Mouse (Mus musculus): ENCODE measurements around the gene Pla2g6.

Pla2g6 gene

GRCm38 (mm10) chr15:79328058-79328938 lies at the start of gene Pla2g6:
TSS of gene Pla2g6 (minus strand) at chr15:79328390.
- peak; percentile 99 for DNase-seq (ENCODE audit: low read depth)

DNA sequence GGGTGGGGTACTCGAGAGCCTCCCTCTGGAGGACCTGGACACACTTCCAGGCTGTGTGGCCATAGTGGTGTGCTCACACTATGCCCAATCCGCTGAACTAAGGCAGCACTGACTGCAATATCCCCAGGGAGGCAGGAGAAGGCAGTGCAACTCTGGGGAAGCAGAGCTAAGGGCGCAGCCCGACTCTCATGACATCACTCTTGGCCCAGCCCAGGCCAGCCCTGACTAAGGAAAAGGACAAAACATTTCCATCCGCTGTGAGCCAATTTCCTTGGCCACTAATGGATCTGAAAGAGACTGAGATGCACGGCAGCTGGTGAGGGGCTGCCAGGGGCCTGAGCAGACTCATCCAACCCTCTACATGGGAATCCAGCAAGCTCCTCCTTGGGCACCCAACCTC lies 49.5 kb upstream of the Pla2g6 start:
- DNase-seq (ENCODE audit: low read depth): no peak

GRCm38 (mm10) chr15:79374760-79375159 lies 46.6 kb upstream of the Pla2g6 start:
- DNase-seq (ENCODE audit: low read depth): no peak

- DNase-seq (ENCODE audit: low read depth): no peak
Measured at GRCm38 (mm10) chr15:79370281-79370843, 42.2 kb upstream of the Pla2g6 start.

DNA sequence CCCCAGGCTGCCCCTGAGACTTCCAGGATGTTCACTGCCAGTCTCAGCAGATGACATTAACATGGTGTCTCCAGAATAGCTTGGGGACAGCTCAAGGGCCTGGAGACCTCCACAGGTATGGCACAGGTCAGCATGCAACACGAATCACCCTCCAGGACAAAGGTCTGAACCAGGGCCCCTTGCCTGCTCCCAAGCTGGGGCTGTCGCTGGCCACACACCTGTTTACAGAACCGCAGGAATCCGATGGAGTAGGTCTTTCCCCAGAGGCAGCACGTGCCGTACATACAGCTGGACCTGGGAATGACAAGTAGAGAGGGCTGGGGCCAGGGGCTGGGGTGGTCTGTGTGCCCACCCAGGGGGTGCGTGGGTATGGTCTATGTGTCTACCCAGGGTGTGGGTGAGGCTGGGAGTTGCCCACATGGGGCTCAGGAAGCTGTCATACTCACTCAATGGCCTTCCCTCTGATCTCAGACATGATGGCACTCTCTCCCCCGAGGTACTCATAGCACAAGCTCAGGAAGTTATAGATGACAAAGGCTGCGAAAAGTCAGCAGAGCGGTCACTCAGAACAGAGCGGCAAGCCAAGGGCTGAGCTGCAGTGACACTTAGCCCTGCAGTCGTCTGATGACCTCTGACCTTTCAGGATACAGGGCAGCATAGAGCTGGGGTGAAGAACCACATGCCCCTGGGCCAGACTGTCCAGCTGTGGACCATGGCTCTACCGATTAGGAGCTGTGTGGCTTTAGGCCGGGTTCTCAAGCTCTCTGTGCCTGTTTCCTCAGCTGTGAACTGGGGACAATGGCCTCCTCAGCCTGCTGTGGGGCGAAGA lies 41.5 kb upstream of the Pla2g6 start:
- DNase-seq (ENCODE audit: low read depth): no peak

DNA sequence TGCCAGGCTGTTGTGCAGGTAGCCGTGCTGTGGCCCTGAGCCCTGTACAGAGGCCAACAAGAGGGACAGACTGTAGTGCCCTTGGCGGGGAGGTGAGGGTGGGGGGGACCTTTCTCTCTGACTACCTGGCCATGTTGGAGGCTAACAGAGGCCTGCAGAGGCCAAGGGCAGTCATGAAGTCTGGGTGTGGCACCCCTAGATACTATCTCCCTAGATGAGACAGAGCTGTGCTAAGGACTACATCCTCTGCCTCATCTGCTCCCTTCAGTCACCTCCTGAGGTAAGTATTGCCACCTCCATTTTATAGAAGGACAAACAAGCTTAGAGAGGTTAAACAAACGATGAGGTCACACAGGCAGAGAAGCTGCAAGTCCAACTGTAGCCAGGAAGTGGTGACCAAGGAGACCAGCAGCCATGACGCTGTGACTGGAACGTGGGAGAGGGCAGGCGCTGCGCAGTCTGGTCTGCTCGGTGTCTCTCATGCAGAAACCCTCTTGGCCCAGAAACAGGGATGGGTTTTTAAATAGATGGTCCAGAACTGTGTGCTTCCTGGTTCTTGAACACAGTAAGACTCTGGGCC lies 40.8 kb upstream of the Pla2g6 start:
- no peak for DNase-seq (ENCODE audit: low read depth)

DNA sequence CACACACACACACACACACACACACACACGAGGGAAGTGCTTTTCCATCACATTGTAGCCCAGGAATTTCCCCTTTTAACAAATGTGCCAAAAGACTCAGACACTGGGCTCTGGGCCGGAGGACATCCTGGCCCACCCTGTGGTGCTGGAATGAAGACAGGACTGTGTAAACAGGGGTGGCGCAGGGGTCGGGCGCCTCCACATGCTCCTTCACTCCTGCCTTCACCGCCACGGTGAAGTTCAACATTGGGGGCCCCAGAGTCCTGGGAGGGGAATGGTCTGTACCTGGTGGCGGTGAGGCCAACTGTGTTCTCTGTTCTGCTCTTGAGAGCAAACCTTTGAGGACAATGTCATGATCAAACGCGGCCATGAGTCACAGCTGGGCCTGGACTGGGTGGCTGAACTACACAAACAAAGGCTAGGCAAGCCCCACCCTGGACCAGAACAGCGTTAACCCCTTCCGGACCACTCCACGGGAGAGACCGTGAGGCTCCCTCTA lies 40.2 kb upstream of the Pla2g6 start:
- DNase-seq (ENCODE audit: low read depth): no peak

GRCm38 (mm10) chr15:79366402-79366801 lies 38.2 kb upstream of the Pla2g6 start:
- no peak for DNase-seq (ENCODE audit: low read depth)

GRCm38 (mm10) chr15:79365068-79365467 lies 36.9 kb upstream of the Pla2g6 start:
- no peak for DNase-seq (ENCODE audit: low read depth)

GRCm38 (mm10) chr15:79364120-79364519 lies 35.9 kb upstream of the Pla2g6 start:
- DNase-seq (ENCODE audit: low read depth): no peak

DNA sequence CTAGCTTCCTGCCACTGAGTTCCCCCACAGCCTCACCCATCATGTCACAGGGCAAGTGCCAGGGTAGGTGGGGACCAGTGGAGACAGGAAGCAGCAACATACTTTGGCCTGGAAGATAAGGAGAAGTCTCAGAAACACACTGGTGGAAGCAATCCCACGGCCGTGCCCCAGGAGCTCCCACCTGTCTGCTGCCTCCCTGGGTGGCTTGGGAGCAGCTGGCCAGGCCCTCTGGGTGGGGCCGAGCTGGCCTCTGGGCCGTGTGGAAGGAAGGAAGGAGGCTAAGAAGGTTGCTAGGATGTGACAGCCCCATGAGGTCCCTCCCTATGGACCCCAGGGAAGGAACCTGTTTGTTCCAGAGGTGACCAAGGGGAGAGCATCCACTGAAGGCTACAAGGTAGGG lies 32.8 kb upstream of the Pla2g6 start:
- DNase-seq (ENCODE audit: low read depth): no peak

DNA sequence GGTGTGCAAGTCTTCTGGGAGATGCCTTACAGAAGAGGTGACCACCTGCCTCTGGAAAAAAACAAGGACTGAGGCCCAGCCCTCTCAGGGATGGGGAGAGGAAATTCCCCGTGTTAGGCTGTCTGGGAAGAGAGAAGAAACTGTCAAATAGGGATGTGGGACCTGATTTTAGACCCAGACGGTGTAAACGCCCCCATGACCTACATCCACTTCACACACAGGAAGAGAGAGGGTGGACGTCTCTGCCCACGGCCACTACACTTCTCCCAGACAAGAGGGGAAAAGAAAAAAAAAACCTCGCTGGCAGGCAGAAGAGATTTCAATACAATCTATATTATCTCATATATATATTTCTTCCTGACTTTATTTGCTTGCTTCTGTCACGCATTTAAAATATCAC lies 32.2 kb upstream of the Pla2g6 start:
- DNase-seq (ENCODE audit: low read depth): no peak

- no peak for DNase-seq (ENCODE audit: low read depth)
Measured at GRCm38 (mm10) chr15:79359954-79360353, 31.8 kb upstream of the Pla2g6 start.

DNA sequence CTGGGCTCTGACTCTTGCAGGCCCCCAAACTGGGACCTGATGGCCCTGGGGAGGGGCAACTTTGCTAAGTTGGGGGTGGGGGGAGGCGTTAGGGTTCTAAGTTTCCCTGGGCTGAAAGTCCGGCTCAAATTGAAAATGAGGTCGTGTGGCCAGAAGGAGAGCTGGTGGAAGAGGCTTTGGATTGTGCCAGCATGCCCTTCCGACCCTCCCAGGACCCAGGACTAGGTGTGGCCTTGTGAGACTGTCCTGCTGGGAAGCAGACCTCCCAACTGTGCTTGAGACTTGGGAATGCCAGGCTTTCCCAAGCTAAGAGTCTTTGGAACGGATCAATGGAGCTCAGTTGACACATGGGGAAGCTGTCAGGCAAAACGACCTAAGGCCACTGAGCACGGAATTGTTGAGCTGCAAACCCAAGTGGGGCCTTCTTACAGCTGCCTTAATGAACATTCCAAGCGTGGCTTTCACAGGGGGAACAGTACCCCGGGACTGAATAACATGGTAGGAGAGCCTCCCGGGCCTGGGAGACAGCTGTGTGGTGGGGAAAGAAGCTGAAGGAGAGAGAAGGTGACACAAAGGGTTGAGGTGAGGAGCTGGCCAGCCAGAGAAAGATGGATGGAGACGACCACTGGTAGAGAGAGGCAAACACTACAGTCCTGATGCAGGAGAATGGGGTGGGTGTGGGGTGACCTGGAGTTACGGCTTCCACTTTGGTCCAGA lies 29.9 kb upstream of the Pla2g6 start:
- DNase-seq (ENCODE audit: low read depth): peak; percentile 38

- peak; percentile 86 for DNase-seq (ENCODE audit: low read depth)
Measured at GRCm38 (mm10) chr15:79357036-79357911, 29.1 kb upstream of the Pla2g6 start.

GRCm38 (mm10) chr15:79356481-79356880 lies 28.3 kb upstream of the Pla2g6 start:
- DNase-seq (ENCODE audit: low read depth): peak; percentile 35

DNA sequence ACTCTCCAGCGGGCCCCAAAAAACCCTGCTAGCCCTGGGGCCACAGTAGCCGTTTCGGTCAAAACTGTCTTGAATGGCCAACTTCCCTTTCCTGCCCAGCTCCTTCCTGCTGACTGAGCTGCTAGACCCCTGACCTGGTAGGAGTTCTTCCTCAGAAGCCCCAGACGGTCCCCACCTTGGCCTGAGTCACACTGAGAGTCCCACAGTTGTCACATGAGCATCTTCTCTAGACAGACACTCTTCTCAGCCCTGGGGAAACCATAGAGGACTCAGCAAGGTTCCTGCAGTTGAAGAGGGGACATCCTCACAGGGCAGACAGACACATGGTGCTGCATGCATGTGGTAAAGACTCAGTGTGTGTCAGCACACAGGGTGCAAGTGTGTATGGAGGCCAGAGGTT lies 26.4 kb upstream of the Pla2g6 start:
- peak; percentile 37 for DNase-seq (ENCODE audit: low read depth)

- DNase-seq (ENCODE audit: low read depth): no peak
Measured at GRCm38 (mm10) chr15:79353690-79354305, 25.6 kb upstream of the Pla2g6 start.

GRCm38 (mm10) chr15:79352479-79352878 lies 24.3 kb upstream of the Pla2g6 start:
- no peak for DNase-seq (ENCODE audit: low read depth)

DNA sequence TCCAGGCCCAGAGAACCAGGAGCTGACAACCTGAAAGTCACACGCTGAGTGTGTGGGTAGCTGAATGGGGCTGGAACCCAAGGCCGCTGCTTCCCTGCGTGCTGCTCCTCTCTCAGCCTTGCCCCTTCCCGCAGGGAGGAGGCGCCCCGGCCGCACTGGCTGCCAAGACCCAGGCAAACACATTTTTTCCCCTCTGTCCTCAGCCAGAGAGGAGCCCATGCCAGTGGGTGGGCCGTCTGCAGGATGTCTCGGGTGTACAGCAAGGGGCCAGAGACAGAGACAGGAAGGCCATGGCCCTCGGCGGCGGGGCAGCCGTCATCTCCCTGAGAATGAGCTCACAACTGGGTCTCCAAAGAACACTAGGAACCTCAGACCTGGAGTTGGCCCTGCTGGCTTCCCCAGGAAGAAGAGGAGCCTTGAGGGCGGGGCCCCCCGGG lies 23.2 kb upstream of the Pla2g6 start:
- DNase-seq (ENCODE audit: low read depth): no peak
